Mouse (Mus musculus) lung, embryonic 16.5 days (tissue): ENCODE data around the gene Tgm2. TPM values are rescaled to one million over a fixed set of nuclear protein-coding genes. Genes with fewer than 3 reads are reported as not detected.

Source experiments
- ATAC-seq: fragments of 200-750 bp; cut with Nextera tagmentation; 2 replicates; pipeline ENCODE4 v1.8.0; 2017; ENCODE audit warnings: low read depth, mild to moderate bottlenecking, moderate library complexity
- H3K27ac ChIP-seq: fragments of 300-500 bp; sonication (generic); 2 replicates; pipeline ENCODE4 v1.5.1; 2014; ENCODE audit warnings: mild to moderate bottlenecking, control low read depth, low read length
- H3K27me3 ChIP-seq: fragments of 300-500 bp; sonication (generic); 2 replicates; pipeline ENCODE4 v1.6.1; 2014; ENCODE audit warnings: low read depth, low read length, mixed read lengths; ENCODE audit not compliant: control insufficient read depth, insufficient read depth
- H3K36me3 ChIP-seq: fragments of 300-500 bp; sonication (generic); 2 replicates; pipeline ENCODE4 v1.6.1; 2014; ENCODE audit warnings: low read length; ENCODE audit not compliant: control insufficient read depth, insufficient read depth
- H3K4me1 ChIP-seq: fragments of 300-500 bp; sonication (generic); replicated peaks from 2 replicates; pipeline ENCODE4 v1.6.1; 2014; ENCODE audit warnings: low read length, mixed read lengths; ENCODE audit not compliant: control insufficient read depth, insufficient read depth
- H3K4me2 ChIP-seq: fragments of 300-500 bp; sonication (generic); 2 replicates; pipeline ENCODE4 v1.6.1; 2014; ENCODE audit warnings: low read depth, low read length, control low read depth
- H3K4me3 ChIP-seq: fragments of 300-500 bp; sonication (generic); 2 replicates; pipeline ENCODE4 v1.5.1; 2014; ENCODE audit warnings: mild to moderate bottlenecking, low read length, control low read depth
- H3K9ac ChIP-seq: fragments of 300-500 bp; sonication (generic); 2 replicates; pipeline ENCODE4 v1.6.1; 2014; ENCODE audit warnings: low read length, control low read depth
- H3K9me3 ChIP-seq: fragments of 300-500 bp; sonication (generic); 2 replicates; pipeline ENCODE4 v1.6.1; 2016; ENCODE audit warnings: low read length; ENCODE audit not compliant: control insufficient read depth
- WGBS: fragments of 180-500 bp; shearing (Covaris S2); extraction: QIAGEN DNeasy Blood & Tissue Kit; methylation state at CpG from one replicate; pipeline ENCODE4 v1.1.7; 2014; 5-methylcytosine and 5-hydroxymethylcytosine counted together
- polyA plus RNA-seq: library from polyadenylated mRNA; unstranded; fragments of >200 nt; fragmentation: Nextera tagmentation; extraction: Ambion mirVana; gene quantifications from 2 replicates; pipeline ENCODE4 v1.2.1, GENCODE M21; 2015

Tgm2 gene
- polyA plus RNA-seq, 1 experiment from 2014 or later, result 75.8 TPM

DNA sequence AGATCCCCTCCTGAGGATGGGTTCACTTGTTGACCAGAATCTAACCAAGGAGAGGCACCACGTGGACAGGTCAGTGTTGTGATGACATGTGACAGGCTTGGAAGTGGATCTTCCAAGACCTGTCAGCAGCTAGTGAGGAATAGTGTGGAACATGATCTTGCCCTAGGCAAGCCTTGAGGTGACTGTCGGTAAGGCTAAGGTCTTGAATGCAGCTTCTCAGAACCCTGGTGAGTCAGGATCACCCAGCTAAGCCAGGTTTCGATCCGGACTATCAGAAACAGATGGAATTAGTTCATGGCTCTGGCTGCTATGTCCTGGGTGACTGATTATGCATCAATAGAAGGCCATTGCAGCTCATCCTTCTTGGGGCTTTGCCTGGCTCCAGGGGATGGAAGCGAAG lies 47.5 kb downstream of the Tgm2 start:
- Histone ChIP-seq H3K36me3 (no peaks in the 10 kb centered on the region), H3K9me3 (no peaks in the 10 kb centered on the region), H3K4me2 (no peak overlapping the region), H3K4me3 (no peak overlapping the region), H3K27me3 (no peaks in the 10 kb centered on the region), H3K4me1 (peaks cover 25% of the 10 kb centered on the region), H3K9ac (no peak overlapping the region), H3K27ac (no peak overlapping the region)
- no peak for ATAC-seq
- 71% methylated on average over 5 of the region's 5 CpGs for WGBS

DNA sequence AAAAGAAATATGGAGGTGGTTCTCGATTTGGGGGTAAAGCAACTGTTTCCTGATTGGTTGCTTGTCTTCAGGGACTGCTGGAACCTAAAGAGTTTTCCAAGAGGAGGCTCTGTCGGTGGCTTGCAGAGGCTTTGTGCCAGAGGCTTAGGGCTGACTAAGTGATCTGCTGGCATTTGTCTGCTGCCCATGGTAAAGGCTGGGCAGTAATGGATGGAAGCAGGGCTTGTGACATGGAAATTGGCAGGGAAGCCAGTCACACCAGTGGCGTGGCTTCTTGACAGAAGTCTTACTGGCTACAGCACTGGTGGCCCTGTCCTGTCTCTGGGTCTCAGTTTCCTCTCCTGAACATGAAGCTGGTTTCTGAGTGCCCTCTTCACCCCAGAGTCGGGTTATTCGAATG lies 49.2 kb downstream of the Tgm2 start:
- WGBS, result 67% methylated on average over 5 of the region's 5 CpGs
- no peak overlapping the region for H3K27ac ChIP-seq

GRCm38 (mm10) chr2:158094846-158095245 lies 51.4 kb downstream of the Tgm2 start:
- peak; percentile 70 for ATAC-seq
- Histone ChIP-seq H3K27ac (peak overlapping the region; percentile 80), H3K36me3 (no peaks in the 10 kb centered on the region), H3K4me1 (peaks cover 34% of the 10 kb centered on the region), H3K9me3 (no peaks in the 10 kb centered on the region), H3K4me2 (no peak overlapping the region), H3K4me3 (no peak overlapping the region), H3K27me3 (no peaks in the 10 kb centered on the region), H3K9ac (no peak overlapping the region)
- 33% methylated on average over 5 of the region's 5 CpGs for WGBS

More for the DNA sequence above, 49.2 kb downstream of the Tgm2 start:
- Histone ChIP-seq H3K27me3 (no peaks in the 10 kb centered on the region), H3K9me3 (no peaks in the 10 kb centered on the region), H3K4me2 (no peak overlapping the region), H3K36me3 (no peaks in the 10 kb centered on the region), H3K4me1 (peaks cover 34% of the 10 kb centered on the region), H3K9ac (no peak overlapping the region), H3K4me3 (no peak overlapping the region)
- no peak for ATAC-seq

DNA sequence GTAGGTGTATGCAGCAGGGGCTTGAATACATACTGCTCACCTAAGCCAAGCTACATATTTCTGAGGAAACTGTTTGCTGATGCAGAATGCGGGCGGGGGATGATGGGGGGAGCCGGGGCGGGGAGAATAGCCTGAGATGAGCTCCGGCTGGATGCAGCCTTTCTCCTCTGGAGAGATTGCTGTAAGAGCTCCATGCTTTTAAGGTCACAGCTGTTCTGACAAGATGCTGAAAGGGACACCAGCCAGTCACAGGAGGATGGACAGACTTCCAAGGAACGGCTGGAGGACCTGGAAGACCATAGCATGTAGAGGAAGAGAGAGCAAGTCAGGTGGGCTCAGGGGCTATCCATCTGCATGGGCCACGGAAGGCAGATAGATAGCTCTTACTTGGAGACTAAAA lies 51.9 kb downstream of the Tgm2 start:
- WGBS, result 40% methylated on average over 7 of the region's 7 CpGs
- Histone ChIP-seq H3K9ac (peak overlapping the region; percentile 9; the same call in 1 of the 2 replicates), H3K4me2 (no peak overlapping the region), H3K4me1 (peaks cover 34% of the 10 kb centered on the region), H3K27me3 (no peaks in the 10 kb centered on the region), H3K36me3 (no peaks in the 10 kb centered on the region), H3K9me3 (no peaks in the 10 kb centered on the region), H3K4me3 (no peak overlapping the region), H3K27ac (peak overlapping the region; percentile 80)
- peak; percentile 20; the same call in 1 of the 2 replicates for ATAC-seq

- ATAC-seq, result peak; percentile 64
- no peaks in the 10 kb centered on the region for H3K9me3 ChIP-seq
- no peaks in the 10 kb centered on the region for H3K27me3 ChIP-seq
- H3K4me1 ChIP-seq, result peaks cover 34% of the 10 kb centered on the region
- 40% methylated on average over 5 of the region's 5 CpGs for WGBS
- H3K4me2 ChIP-seq, result no peak overlapping the region
- H3K36me3 ChIP-seq, result no peaks in the 10 kb centered on the region
- peak overlapping the region; percentile 68 for H3K27ac ChIP-seq
- no peak overlapping the region for H3K4me3 ChIP-seq
- no peak overlapping the region for H3K9ac ChIP-seq
These were observed 52.9 kb downstream of the Tgm2 start for GRCm38 (mm10) chr2:158093345-158093744.

GRCm38 (mm10) chr2:158090096-158090495 lies 56.1 kb downstream of the Tgm2 start:
- Histone ChIP-seq H3K27ac (no peak overlapping the region), H3K9me3 (no peaks in the 10 kb centered on the region), H3K4me1 (peaks cover 24% of the 10 kb centered on the region), H3K36me3 (no peaks in the 10 kb centered on the region), H3K4me3 (no peak overlapping the region), H3K4me2 (no peak overlapping the region), H3K9ac (no peak overlapping the region), H3K27me3 (no peaks in the 10 kb centered on the region)
- ATAC-seq, result no peak
- 80% methylated on average over 4 of the region's 4 CpGs for whole genome bisulfite sequencing

DNA sequence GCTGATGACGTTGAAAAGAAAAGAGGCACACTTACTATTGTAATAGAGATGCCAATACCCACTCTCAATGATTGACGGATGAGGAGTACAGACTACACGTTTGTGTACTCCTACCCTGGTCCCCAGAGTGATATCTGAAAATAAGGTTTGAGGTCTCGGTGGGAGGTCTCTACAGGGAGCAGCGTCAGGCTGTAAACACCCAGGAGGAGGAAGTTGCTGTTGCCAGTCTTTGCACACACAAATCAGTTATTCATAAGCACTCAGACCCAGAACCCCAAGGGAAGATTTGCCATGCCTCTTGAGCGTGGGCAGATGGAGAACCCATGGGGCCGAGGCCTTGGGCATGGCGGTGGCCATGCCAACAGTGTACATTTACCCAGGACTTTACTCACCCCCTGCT lies 61.8 kb downstream of the Tgm2 start:
- no peak for ATAC-seq
- Histone ChIP-seq H3K9me3 (no peaks in the 10 kb centered on the region), H3K27ac (no peak overlapping the region), H3K36me3 (no peaks in the 10 kb centered on the region), H3K4me2 (no peak overlapping the region), H3K4me1 (peaks cover 7% of the 10 kb centered on the region; the same call in 1 of the 2 replicates), H3K27me3 (no peaks in the 10 kb centered on the region), H3K4me3 (no peak overlapping the region), H3K9ac (no peak overlapping the region)
- 57% methylated on average over 8 of the region's 8 CpGs for WGBS

GRCm38 (mm10) chr2:158080622-158081241 lies 65.5 kb downstream of the Tgm2 start:
- H3K4me3 ChIP-seq, result no peak overlapping the region
- WGBS, result 52% methylated on average over 9 of the region's 9 CpGs
- no peak for ATAC-seq

DNA sequence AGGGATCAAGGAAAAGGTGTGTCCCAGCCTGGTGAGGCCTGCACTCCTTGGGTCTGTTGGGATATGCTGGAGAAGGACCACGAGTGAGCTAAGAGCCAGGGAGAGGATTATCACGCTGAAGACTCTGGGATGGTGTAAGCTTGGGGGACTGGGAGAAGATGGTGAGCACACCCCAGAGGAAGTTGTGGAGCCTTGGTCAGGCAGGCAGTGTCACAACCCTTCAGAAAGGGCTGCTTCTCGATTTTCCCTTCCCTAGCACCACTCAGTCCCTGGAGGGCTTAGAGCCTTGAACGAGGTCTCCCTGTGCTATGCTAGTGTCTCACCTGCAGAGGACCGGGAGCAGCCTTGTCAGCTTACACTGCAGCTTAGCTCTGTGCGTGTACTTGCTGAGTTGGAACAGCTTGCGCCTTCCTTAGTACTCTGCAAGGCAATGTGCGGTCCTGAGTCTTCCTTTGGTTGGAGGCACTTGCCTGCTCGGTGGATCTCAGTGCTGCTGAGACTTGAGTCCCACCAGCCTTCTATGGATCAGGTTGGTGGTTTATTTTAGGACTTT lies 66.3 kb downstream of the Tgm2 start:
- Histone ChIP-seq H3K4me3 (no peak overlapping the region), H3K4me1 (peaks cover 5% of the 10 kb centered on the region; the same call in 1 of the 2 replicates), H3K36me3 (peaks cover 15% of the 10 kb centered on the region), H3K4me2 (no peak overlapping the region), H3K27ac (no peak overlapping the region), H3K27me3 (no peaks in the 10 kb centered on the region), H3K9me3 (no peaks in the 10 kb centered on the region), H3K9ac (no peak overlapping the region)
- peak; percentile 54; the same call in 1 of the 2 replicates for ATAC-seq
- 37% methylated on average over 9 of the region's 9 CpGs for WGBS

More at GRCm38 (mm10) chr2:158080622-158081241, 65.5 kb downstream of the Tgm2 start:
- Histone ChIP-seq H3K9me3 (no peaks in the 10 kb centered on the region), H3K27ac (no peak overlapping the region), H3K4me2 (no peak overlapping the region), H3K36me3 (peaks cover 11% of the 10 kb centered on the region), H3K9ac (no peak overlapping the region), H3K4me1 (peaks cover 7% of the 10 kb centered on the region; the same call in 1 of the 2 replicates), H3K27me3 (no peaks in the 10 kb centered on the region)
